Mouse (Mus musculus) stomach, postnatal 0 days (tissue): Measurements from ENCODE around the gene Magi1.

ENCODE experiments used
- CTCF ChIP-seq: IDR thresholded peaks from 2 replicates; pipeline ENCODE4 v1.5.1; 2016; ENCODE audit warnings: antibody characterized with exemption, low read depth, mild to moderate bottlenecking, moderate library complexity
- EP300 ChIP-seq: optimal IDR thresholded peaks from 2 replicates; pipeline ENCODE3; 2016; ENCODE audit warnings: antibody characterized with exemption

- TF ChIP-seq EP300 (no peak), CTCF (no peak)
These were observed 224.6 kb downstream of the Magi1 start for GRCm38 (mm10) chr6:94059090-94059489.
